ENCODE assay signal across 8 mouse cellular contexts in the genomic region with DNA sequence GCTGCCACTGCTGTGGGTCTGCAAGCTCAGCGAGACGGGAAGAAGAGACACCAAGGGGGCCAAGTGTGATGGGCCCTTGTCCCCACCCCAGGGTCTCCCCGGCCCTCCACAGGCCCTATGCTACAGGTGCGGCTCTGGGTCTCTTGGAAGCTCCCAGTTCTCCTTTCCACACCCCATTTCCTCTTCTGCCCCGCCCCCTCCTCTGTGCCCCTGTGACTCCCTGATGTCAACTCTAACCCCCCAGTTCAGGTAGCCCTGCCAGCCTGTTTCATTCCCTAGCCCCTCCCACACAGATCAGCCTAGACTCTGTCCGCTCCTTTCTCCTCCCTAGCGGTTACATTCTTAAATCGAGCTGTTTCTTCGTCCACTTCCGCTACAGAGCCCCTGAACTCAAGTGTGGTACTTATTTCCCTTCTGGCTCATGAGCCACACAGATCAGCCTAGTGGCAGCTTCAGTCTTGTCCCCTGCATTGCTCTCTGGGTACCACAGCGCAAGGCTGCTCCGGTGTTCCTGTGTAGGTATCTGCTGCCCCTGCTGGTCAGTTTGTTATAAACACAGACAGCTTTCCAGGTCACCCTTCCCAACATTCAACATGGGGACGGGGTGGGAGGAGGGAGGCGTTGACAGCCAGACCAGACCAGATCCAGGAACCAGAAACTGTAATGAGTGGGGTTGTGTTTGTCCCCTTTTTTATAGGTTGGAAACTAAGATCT. TPM values are rescaled to one million over a fixed set of nuclear protein-coding genes. Genes with fewer than 3 reads are reported as not detected.
DNase-seq lines count a peak whose midpoint lies in the region; ATAC-seq and TF ChIP-seq lines count a peak whose summit lies in the region.

No protein-coding gene starts in this region.

- H3K27me3 ChIP-seq in hindbrain, embryonic 13.5 days = peaks cover 10% of the 10 kb centered on the region; the same call in 1 of the 2 replicates
- no peaks in the 10 kb centered on the region for H3K27me3 ChIP-seq in lung, postnatal 0 days (replicated peaks; ENCODE audit: insufficient read depth, low read length)

- ATAC-seq in hindbrain, embryonic 13.5 days (ENCODE audit: low FRiP score) = peak; percentile 85
- peak; percentile 88 for ATAC-seq in lung, postnatal 0 days

- WGBS in hindbrain, embryonic 13.5 days = 15% methylated on average over 14 of the region's 14 CpGs
- WGBS in lung, postnatal 0 days = 17% methylated on average over 14 of the region's 14 CpGs

- peaks cover 5% of the 10 kb centered on the region for H3K4me1 ChIP-seq in hindbrain, embryonic 13.5 days (replicated peaks)
- H3K4me1 ChIP-seq in lung, postnatal 0 days (ENCODE audit: insufficient read depth, low read depth, low read length) = no peaks in the 10 kb centered on the region

- no peak for TF ChIP-seq EP300 in lung, postnatal 0 days (IDR thresholded peaks at IDR 0.05)

- TF ChIP-seq CTCF in lung, postnatal 0 days (IDR thresholded peaks at IDR 0.05) = peak; percentile 95

- no peak overlapping the region for H3K9ac ChIP-seq in hindbrain, embryonic 13.5 days
- H3K9ac ChIP-seq in lung, postnatal 0 days (replicated peaks; ENCODE audit: low read depth) = no peak overlapping the region

- DNase-seq in Muller cell, postnatal 12 days (ENCODE audit: inconsistent ontology term) = peak; percentile 76
- peak; percentile 91 for DNase-seq in cerebellum, adult 9-11 months
- peak; percentile 68 to 76 for DNase-seq in frontal cortex, postnatal 14 days (ENCODE audit: low spot score in 2 of 2)
- DNase-seq in layer of hippocampus, postnatal 14 days (ENCODE audit: low spot score in 2 of 2) = peak; percentile 74 to 86
- peak; percentile 88 for DNase-seq in lung, postnatal 0 days (ENCODE audit: low spot score)
- peak; percentile 66 for DNase-seq in ovary, postnatal 36 days (ENCODE audit: low spot score)
- DNase-seq in thymus, postnatal 10 days (ENCODE audit: low spot score in 2 of 2) = peak; percentile 30 to 64

- H3K4me2 ChIP-seq in hindbrain, embryonic 13.5 days = peak overlapping the region; percentile 36
- no peak overlapping the region for H3K4me2 ChIP-seq in lung, postnatal 0 days (replicated peaks; ENCODE audit: low read depth, low read length)

- no peak overlapping the region for H3K4me3 ChIP-seq in hindbrain, embryonic 13.5 days
- H3K4me3 ChIP-seq in lung, postnatal 0 days (ENCODE audit: low read depth, low read length) = no peak overlapping the region

- H3K36me3 ChIP-seq in hindbrain, embryonic 13.5 days = no peaks in the 10 kb centered on the region
- H3K36me3 ChIP-seq in lung, postnatal 0 days (ENCODE audit: insufficient read depth, low read length) = no peaks in the 10 kb centered on the region

- H3K9me3 ChIP-seq in hindbrain, embryonic 13.5 days = no peaks in the 10 kb centered on the region
- no peaks in the 10 kb centered on the region for H3K9me3 ChIP-seq in lung, postnatal 0 days (ENCODE audit: low read length)

- no peak overlapping the region for H3K27ac ChIP-seq in hindbrain, embryonic 13.5 days
- H3K27ac ChIP-seq in lung, postnatal 0 days (ENCODE audit: low read length) = no peak overlapping the region

RNA-seq across cellular contexts. Expression of a gene that starts 26.3 kb away (rescaled TPM):
- 20.2 and 22.8 TPM in 2 replicates for polyA plus RNA-seq in hindbrain, embryonic 13.5 days (2015; fragmentation: Nextera tagmentation; extraction: Ambion mirVana)
- 10 to 100 TPM; 49.3 to 57.2 TPM for total RNA-seq in layer of hippocampus, postnatal 14 days (2021)
- 65.7 and 80.9 TPM in 2 replicates for polyA plus RNA-seq in lung, postnatal 0 days (2015; fragmentation: Nextera tagmentation; extraction: Ambion mirVana)

RNA-seq across cellular contexts. Expression of a gene that starts 39.6 kb away (rescaled TPM):
- polyA plus RNA-seq in hindbrain, embryonic 13.5 days (2015; fragmentation: Nextera tagmentation; extraction: Ambion mirVana) = 6.9 and 10.2 TPM in 2 replicates
- total RNA-seq in layer of hippocampus, postnatal 14 days (2021) = 1 to 10 TPM; 5.3 to 5.6 TPM
- polyA plus RNA-seq in lung, postnatal 0 days (2015; fragmentation: Nextera tagmentation; extraction: Ambion mirVana) = 2.2 and 3.0 TPM in 2 replicates
